ENCODE assay signal across 21 mouse cellular contexts in genomic region chr6:37520631-37521375, GRCm38 (mm10). TPM values are rescaled to one million over a fixed set of nuclear protein-coding genes. Genes with fewer than 3 reads are reported as not detected.
"Had no signal": no experiment of that assay in that cellular context is flagged by ENCODE, and none has a peak within 500 bp of the region (broad histone marks: within the 10 kb centered on the region; RNA-seq: fewer than 3 reads in every experiment).

No protein-coding gene starts in this region.

- H3K36me3 ChIP-seq: limb, embryonic 15.5 days; liver, embryonic 13.5 days; lung, embryonic 15.5 days; midbrain, embryonic 10.5 days; neural tube, embryonic 15.5 days had no signal

- H3K4me3 ChIP-seq: left cerebral cortex, adult 2 months; limb, embryonic 15.5 days; liver, embryonic 13.5 days; lung, embryonic 15.5 days; midbrain, embryonic 10.5 days; myocyte; neural tube, embryonic 15.5 days had no signal

- H3K27me3 ChIP-seq: limb, embryonic 15.5 days; liver, embryonic 13.5 days; lung, embryonic 15.5 days; neural tube, embryonic 15.5 days had no signal

- ATAC-seq: hindbrain, postnatal 0 days; liver, postnatal 0 days had no signal

- DNase-seq: liver, embryonic 13.5 days; liver, postnatal 0 days; lung, postnatal 4 days; midbrain, embryonic 14.5 days; retina, postnatal 1 day; right cerebral cortex, postnatal 14 days; thymus, postnatal 36 days had no signal

- H3K9me3 ChIP-seq: limb, embryonic 15.5 days; liver, embryonic 13.5 days; lung, embryonic 15.5 days; midbrain, embryonic 10.5 days; neural tube, embryonic 15.5 days had no signal

- H3K27ac ChIP-seq: hindbrain, postnatal 0 days; left cerebral cortex, adult 2 months; limb, embryonic 15.5 days; liver, embryonic 13.5 days; lung, embryonic 15.5 days; midbrain, embryonic 10.5 days; neural tube, embryonic 15.5 days had no signal

- H3K4me1 ChIP-seq: limb, embryonic 15.5 days; liver, embryonic 13.5 days; lung, embryonic 15.5 days; midbrain, embryonic 10.5 days; neural tube, embryonic 15.5 days had no signal

- H3K4me2 ChIP-seq: limb, embryonic 15.5 days; liver, embryonic 13.5 days; lung, embryonic 15.5 days; neural tube, embryonic 15.5 days had no signal

- H3K9ac ChIP-seq: limb, embryonic 15.5 days; liver, embryonic 13.5 days; liver, postnatal 0 days; lung, embryonic 15.5 days; neural tube, embryonic 15.5 days had no signal

RNA-seq across cellular contexts. Expression of gene Akr1d1, which starts 9.2 kb away (rescaled TPM):
- total RNA-seq: hindbrain, postnatal 0 days; layer of hippocampus, postnatal 25 days; left cerebral cortex, adult 2 months; left cerebral cortex, postnatal 14 days; megakaryocyte, adult 5-6 weeks had no signal
- polyA plus RNA-seq: hindbrain, postnatal 0 days; limb, embryonic 11.5 days; lung, embryonic 15.5 days; midbrain, embryonic 10.5 days; midbrain, embryonic 14.5 days; myocyte; neural tube, embryonic 11.5 days; neural tube, embryonic 15.5 days; small intestine, adult 2 months; thymus, postnatal 0 days had no signal
